Mouse (Mus musculus) intestine, postnatal 0 days (tissue): ENCODE measurements around the gene Pemt. TPM values are rescaled to one million over a fixed set of nuclear protein-coding genes. Genes with fewer than 3 reads are reported as not detected.

Experiments used
- ATAC-seq: fragments of 200-750 bp; cut with Nextera tagmentation; 2 replicates; pipeline ENCODE4 v1.8.0; 2017; ENCODE audit warnings: mild to moderate bottlenecking, moderate TSS enrichment, moderate library complexity
- H3K27ac ChIP-seq: fragments of 300-500 bp; sonication (generic); 2 replicates; pipeline ENCODE4 v1.5.1; 2014; ENCODE audit warnings: mild to moderate bottlenecking, low read depth, low read length, moderate library complexity
- H3K27me3 ChIP-seq: fragments of 300-500 bp; sonication (generic); replicated peaks from 2 replicates; pipeline ENCODE4 v1.6.1; 2014; ENCODE audit warnings: low read length, mixed read lengths; ENCODE audit not compliant: control insufficient read depth, insufficient read depth
- H3K36me3 ChIP-seq: fragments of 300-500 bp; sonication (generic); 2 replicates; pipeline ENCODE4 v1.6.1; 2014; ENCODE audit warnings: mild to moderate bottlenecking, moderate library complexity; ENCODE audit not compliant: control insufficient read depth, insufficient read depth
- H3K4me1 ChIP-seq: fragments of 300-500 bp; sonication (generic); replicated peaks from 2 replicates; pipeline ENCODE4 v1.6.1; 2014; ENCODE audit warnings: antibody characterized with exemption, low read length, mixed read lengths; ENCODE audit not compliant: control insufficient read depth, insufficient read depth
- H3K4me2 ChIP-seq: fragments of 300-500 bp; sonication (generic); replicated peaks from 2 replicates; pipeline ENCODE4 v1.6.1; 2014; ENCODE audit warnings: low read depth, mild to moderate bottlenecking, moderate library complexity
- H3K4me3 ChIP-seq: fragments of 300-500 bp; sonication (generic); 2 replicates; pipeline ENCODE4 v1.5.1; 2014; ENCODE audit warnings: low read depth, low read length
- H3K9ac ChIP-seq: fragments of 300-500 bp; sonication (generic); 2 replicates; pipeline ENCODE4 v1.6.1; 2014; ENCODE audit warnings: mild to moderate bottlenecking, low read depth, low read length
- H3K9me3 ChIP-seq: fragments of 300-500 bp; sonication (generic); 2 replicates; pipeline ENCODE4 v1.6.1; 2016; ENCODE audit warnings: mixed run types; ENCODE audit not compliant: control insufficient read depth
- CTCF ChIP-seq: sonication (generic); IDR thresholded peaks from 2 replicates; pipeline ENCODE4 v1.5.1; 2016; ENCODE audit warnings: low read depth, mild to moderate bottlenecking, control low read depth, antibody characterized with exemption, moderate library complexity
- WGBS: fragments of 180-500 bp; shearing (Covaris S2); extraction: QIAGEN DNeasy Blood & Tissue Kit; methylation state at CpG from one replicate; pipeline ENCODE4 v1.1.7; 2014; 5-methylcytosine and 5-hydroxymethylcytosine counted together
- polyA plus RNA-seq: library from polyadenylated mRNA; unstranded; fragments of >200 nt; fragmentation: Nextera tagmentation; extraction: Ambion mirVana; gene quantifications from 2 replicates; pipeline ENCODE4 v1.2.1, GENCODE M21; 2015

The Pemt gene
- polyA plus RNA-seq, 1 experiment from 2014 or later = 5.0 TPM

DNA sequence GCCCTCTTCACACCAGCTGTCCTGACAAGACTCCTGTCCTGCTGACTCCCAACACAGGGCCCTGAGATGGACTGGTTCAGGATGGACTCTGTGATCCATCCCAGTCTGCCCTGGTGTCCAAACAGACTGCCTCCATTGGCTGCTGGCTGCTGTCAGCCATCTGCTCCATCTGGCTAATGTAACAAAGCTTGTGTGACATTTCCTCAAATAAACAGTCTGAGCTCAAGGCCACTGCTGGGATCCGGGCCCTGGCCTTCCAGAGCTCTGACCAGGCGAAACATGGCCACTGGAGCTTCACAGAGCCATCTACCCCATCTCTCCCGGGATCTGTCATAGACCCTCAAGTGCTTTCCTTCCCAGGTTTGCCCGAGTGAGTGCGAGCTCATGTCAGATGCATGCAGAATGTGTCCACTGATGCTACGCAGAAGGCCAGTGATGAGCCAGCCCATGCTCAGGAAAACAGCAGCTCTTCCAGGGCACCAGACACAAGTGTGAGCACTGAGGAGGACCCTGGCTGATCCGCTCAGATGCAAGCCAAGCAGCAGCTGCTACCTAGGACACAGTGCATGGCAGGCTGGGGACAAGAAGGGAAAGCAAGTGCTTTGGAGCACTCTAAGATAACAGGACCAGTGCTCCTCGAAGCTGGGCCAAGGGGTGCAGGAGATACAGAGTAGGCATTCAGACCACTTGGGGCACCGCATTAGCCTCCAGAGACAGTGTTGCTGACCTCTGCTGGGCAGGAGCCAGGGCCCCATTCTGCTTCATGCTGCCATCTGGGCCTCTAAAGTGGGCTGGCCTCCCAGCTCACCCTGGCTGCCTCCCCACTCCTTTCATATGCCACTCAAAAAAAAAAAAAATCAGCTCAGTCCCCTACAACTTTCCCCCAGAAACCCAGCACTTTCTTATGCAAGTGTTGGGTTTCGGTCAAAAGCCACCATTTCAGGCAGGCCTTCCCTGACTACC lies 18.1 kb downstream of the Pemt start:
- no peaks in the 10 kb centered on the region for H3K36me3 ChIP-seq
- WGBS = 66% methylated on average over 10 of the region's 10 CpGs
- no peak overlapping the region for H3K4me3 ChIP-seq
- no peak for TF ChIP-seq CTCF
- no peaks in the 10 kb centered on the region for H3K9me3 ChIP-seq
- H3K9ac ChIP-seq = no peak overlapping the region
- no peak for ATAC-seq
- no peak overlapping the region for H3K4me2 ChIP-seq
- H3K27ac ChIP-seq = no peak overlapping the region
- H3K27me3 ChIP-seq = no peaks in the 10 kb centered on the region
- no peaks in the 10 kb centered on the region for H3K4me1 ChIP-seq

- WGBS = 3% methylated on average over 2 of the region's 2 CpGs
- no peak overlapping the region for H3K4me2 ChIP-seq
- no peak overlapping the region for H3K4me3 ChIP-seq
- TF ChIP-seq CTCF = peak; percentile 94
- H3K36me3 ChIP-seq = no peaks in the 10 kb centered on the region
- no peaks in the 10 kb centered on the region for H3K4me1 ChIP-seq
- no peak overlapping the region for H3K9ac ChIP-seq
- H3K9me3 ChIP-seq = no peaks in the 10 kb centered on the region
- H3K27me3 ChIP-seq = no peaks in the 10 kb centered on the region
- no peak for ATAC-seq
- H3K27ac ChIP-seq = no peak overlapping the region
These were observed 19.0 kb downstream of the Pemt start for GRCm38 (mm10) chr11:60027272-60027671.

GRCm38 (mm10) chr11:60026166-60026565 lies 20.1 kb downstream of the Pemt start:
- no peaks in the 10 kb centered on the region for H3K9me3 ChIP-seq
- 87% methylated on average over 5 of the region's 5 CpGs for WGBS
- H3K4me1 ChIP-seq = no peaks in the 10 kb centered on the region
- H3K4me2 ChIP-seq = no peak overlapping the region
- no peak for TF ChIP-seq CTCF
- H3K4me3 ChIP-seq = no peak overlapping the region
- no peak for ATAC-seq
- no peaks in the 10 kb centered on the region for H3K27me3 ChIP-seq
- no peaks in the 10 kb centered on the region for H3K36me3 ChIP-seq
- H3K27ac ChIP-seq = no peak overlapping the region
- no peak overlapping the region for H3K9ac ChIP-seq

GRCm38 (mm10) chr11:60021201-60021600 lies 25.1 kb downstream of the Pemt start:
- Histone ChIP-seq H3K9me3 (no peaks in the 10 kb centered on the region), H3K4me3 (no peak overlapping the region), H3K27me3 (no peaks in the 10 kb centered on the region), H3K27ac (no peak overlapping the region), H3K4me2 (no peak overlapping the region), H3K4me1 (no peaks in the 10 kb centered on the region), H3K9ac (no peak overlapping the region), H3K36me3 (no peaks in the 10 kb centered on the region)
- no peak for TF ChIP-seq CTCF
- WGBS = 77% methylated on average over 6 of the region's 6 CpGs
- no peak for ATAC-seq

- no peaks in the 10 kb centered on the region for H3K36me3 ChIP-seq
- ATAC-seq = no peak
- H3K27ac ChIP-seq = no peak overlapping the region
- no peaks in the 10 kb centered on the region for H3K4me1 ChIP-seq
- WGBS = 64% methylated on average over 4 of the region's 4 CpGs
- H3K27me3 ChIP-seq = no peaks in the 10 kb centered on the region
- no peaks in the 10 kb centered on the region for H3K9me3 ChIP-seq
- TF ChIP-seq CTCF = no peak
- H3K4me3 ChIP-seq = no peak overlapping the region
- no peak overlapping the region for H3K4me2 ChIP-seq
- no peak overlapping the region for H3K9ac ChIP-seq
These were observed 29.6 kb downstream of the Pemt start for GRCm38 (mm10) chr11:60016726-60017125.

- no peaks in the 10 kb centered on the region for H3K4me1 ChIP-seq
- H3K4me2 ChIP-seq = no peak overlapping the region
- H3K27ac ChIP-seq = no peak overlapping the region
- H3K9me3 ChIP-seq = no peaks in the 10 kb centered on the region
- TF ChIP-seq CTCF = no peak
- no peak overlapping the region for H3K4me3 ChIP-seq
- no peak overlapping the region for H3K9ac ChIP-seq
- H3K36me3 ChIP-seq = no peaks in the 10 kb centered on the region
- no peaks in the 10 kb centered on the region for H3K27me3 ChIP-seq
- ATAC-seq = no peak
- 82% methylated on average over 3 of the region's 3 CpGs for WGBS
These were observed 34.8 kb downstream of the Pemt start for GRCm38 (mm10) chr11:60011516-60011915.
